Mouse (Mus musculus): ENCODE data around the gene Schip1.

DNA sequence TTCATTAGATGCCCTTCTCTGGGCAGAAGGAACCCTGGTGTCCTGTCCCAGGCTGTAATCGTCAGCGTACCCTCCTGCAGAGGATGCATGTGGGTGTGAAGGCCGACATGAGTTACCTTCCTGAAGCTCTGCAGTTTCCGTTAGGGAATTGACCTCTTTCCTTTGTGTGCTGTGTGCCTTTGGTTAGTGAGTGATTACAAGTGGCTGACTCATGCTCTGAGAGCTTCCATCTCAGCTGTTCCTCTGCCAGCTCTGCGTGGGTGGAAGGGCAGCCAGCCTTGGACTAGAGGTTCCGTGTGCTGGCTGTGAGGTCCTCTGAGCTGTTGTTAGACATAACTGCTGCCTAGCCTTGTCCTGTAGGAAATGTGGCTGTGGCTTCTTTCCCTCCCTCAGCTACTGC, 444.0 kb downstream of the Schip1 start:
- TF ChIP-seq CTCF (IDR thresholded peaks at IDR 0.05; ENCODE audit: low read depth) (no peak), EP300 (optimal IDR thresholded peaks at IDR 0.05) (no peak)

All from stomach, postnatal 0 days (tissue).